ENCODE assay signal across 27 mouse cellular contexts in the genomic region with DNA sequence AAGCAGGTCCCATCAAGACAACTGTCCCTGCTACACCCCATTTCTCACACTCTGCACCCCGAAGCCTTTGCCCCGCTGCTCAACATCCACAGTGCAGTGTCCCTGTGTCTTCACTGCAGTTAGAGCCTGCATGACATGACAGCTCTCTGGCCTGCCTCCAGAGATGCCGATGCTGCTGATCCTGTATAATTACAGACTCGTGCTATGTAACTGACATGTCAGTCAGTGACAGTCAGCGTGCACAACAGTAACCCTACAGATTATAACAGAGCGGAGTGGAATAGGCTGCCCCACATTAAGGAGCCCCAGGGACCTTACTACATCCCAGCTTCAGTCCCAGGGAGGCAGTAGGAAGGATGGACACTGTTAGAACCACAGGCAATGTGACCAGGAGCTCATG. TPM values are rescaled to one million over a fixed set of nuclear protein-coding genes. Genes with fewer than 3 reads are reported as not detected.
"Had no signal": no experiment of that assay in that cellular context is flagged by ENCODE, and none has a peak within 500 bp of the region (broad histone marks: within the 10 kb centered on the region; RNA-seq: fewer than 3 reads in every experiment).

No protein-coding gene starts in this region.

RNA-seq across cellular contexts. Expression of a gene that starts 3.4 kb away (rescaled TPM):
- total RNA-seq: gastrocnemius, adult 18-20 months; gastrocnemius, adult 2 months; gastrocnemius, adult 8-10 months; gastrocnemius, postnatal 10 days; gastrocnemius, postnatal 14 days; gastrocnemius, postnatal 25 days; gastrocnemius, postnatal 36 days; granulocyte monocyte progenitor cell, adult 5-6 weeks had no signal
- polyA plus RNA-seq: cortical plate, adult 2 months; embryonic facial prominence, embryonic 10.5 days; embryonic facial prominence, embryonic 11.5 days; embryonic facial prominence, embryonic 12.5 days; erythroblast, embryonic 14.5 days; forebrain, embryonic 10.5 days; forebrain, embryonic 11.5 days; forebrain, embryonic 12.5 days; heart, embryonic 10.5 days; heart, embryonic 11.5 days had no signal

RNA-seq across cellular contexts. Expression of a gene that starts 10.3 kb away (rescaled TPM):
- total RNA-seq: granulocyte monocyte progenitor cell, adult 5-6 weeks had no signal

RNA-seq across cellular contexts. Expression of a gene that starts 24.6 kb away (rescaled TPM):
- polyA plus RNA-seq: erythroblast, embryonic 14.5 days had no signal

RNA-seq across cellular contexts. Expression of a gene that starts 30.7 kb away (rescaled TPM):
- total RNA-seq: common myeloid progenitor, adult 5-6 weeks; gastrocnemius, adult 18-20 months; gastrocnemius, adult 2 months; gastrocnemius, postnatal 10 days; gastrocnemius, postnatal 14 days; gastrocnemius, postnatal 25 days; gastrocnemius, postnatal 36 days; gastrocnemius, postnatal 4 days; granulocyte monocyte progenitor cell, adult 5-6 weeks; heart, adult 18-20 months; heart, adult 2 months; heart, adult 8-10 months had no signal
- polyA plus RNA-seq: cortical plate, adult 2 months; embryonic facial prominence, embryonic 11.5 days; embryonic facial prominence, embryonic 12.5 days; embryonic facial prominence, embryonic 13.5 days; embryonic facial prominence, embryonic 15.5 days; erythroblast, embryonic 14.5 days; forebrain, embryonic 10.5 days; forebrain, embryonic 11.5 days; forebrain, embryonic 12.5 days; frontal cortex, adult 2 months; gonadal fat pad, adult 2 months had no signal
